Mouse (Mus musculus): ENCODE measurements around the gene Appl1.
"Not testable (repeated sequence)": the region's sequence is repeated elsewhere in the genome, so short reads cannot be mapped to it uniquely, and the experiment has no call there.

Gene Appl1

GRCm38 (mm10) chr14:26960518-26960917, 10.5 kb downstream of the Appl1 start:
- no peak for DNase-seq

- DNase-seq = not testable (repeated sequence)
Observed at GRCm38 (mm10) chr14:26956139-26956538, 14.9 kb downstream of the Appl1 start.

- DNase-seq = no peak
Observed at GRCm38 (mm10) chr14:26935558-26935957, 35.5 kb downstream of the Appl1 start.

- peak in 1 of 2 experiments; percentile 18 for DNase-seq
Observed at GRCm38 (mm10) chr14:26934891-26935290, 36.1 kb downstream of the Appl1 start.

GRCm38 (mm10) chr14:26923702-26924421, 47.2 kb downstream of the Appl1 start:
- DNase-seq = no peak

GRCm38 (mm10) chr14:26919310-26919709, 51.7 kb downstream of the Appl1 start:
- DNase-seq = no peak

- DNase-seq = peak in 1 of 2 experiments; percentile 17
Observed at GRCm38 (mm10) chr14:26913681-26914268, 57.3 kb downstream of the Appl1 start.

GRCm38 (mm10) chr14:26911826-26912225, 59.2 kb downstream of the Appl1 start:
- DNase-seq = no peak

- DNase-seq = peak; percentile 12 to 48
Observed at GRCm38 (mm10) chr14:26911201-26911600, 59.8 kb downstream of the Appl1 start.

- DNase-seq = not testable (repeated sequence)
Observed at GRCm38 (mm10) chr14:26910461-26910860, 60.6 kb downstream of the Appl1 start.

GRCm38 (mm10) chr14:26907401-26907800, 63.6 kb downstream of the Appl1 start:
- no peak for DNase-seq

GRCm38 (mm10) chr14:26900893-26901292, 70.1 kb downstream of the Appl1 start:
- no peak for DNase-seq

- no peak for DNase-seq
Observed at GRCm38 (mm10) chr14:26899490-26899889, 71.5 kb downstream of the Appl1 start.

- no peak for DNase-seq
Observed at GRCm38 (mm10) chr14:26894392-26894791, 76.6 kb downstream of the Appl1 start, which contains the start of gene Asb14. Asb14 (plus strand) TSS chr14:26894557.

- DNase-seq = no peak
Observed at GRCm38 (mm10) chr14:26890777-26891176, 80.3 kb downstream of the Appl1 start.

GRCm38 (mm10) chr14:26887244-26887643, 83.8 kb downstream of the Appl1 start:
- DNase-seq = no peak

- DNase-seq = no peak
Observed at GRCm38 (mm10) chr14:26881700-26882099, 89.3 kb downstream of the Appl1 start.

- no peak for DNase-seq
Observed at GRCm38 (mm10) chr14:26879976-26880375, 91.1 kb downstream of the Appl1 start.

GRCm38 (mm10) chr14:26878756-26879155, 92.3 kb downstream of the Appl1 start:
- no peak for DNase-seq
